Mouse (Mus musculus): ENCODE data around the gene Lrrc49.

DNA sequence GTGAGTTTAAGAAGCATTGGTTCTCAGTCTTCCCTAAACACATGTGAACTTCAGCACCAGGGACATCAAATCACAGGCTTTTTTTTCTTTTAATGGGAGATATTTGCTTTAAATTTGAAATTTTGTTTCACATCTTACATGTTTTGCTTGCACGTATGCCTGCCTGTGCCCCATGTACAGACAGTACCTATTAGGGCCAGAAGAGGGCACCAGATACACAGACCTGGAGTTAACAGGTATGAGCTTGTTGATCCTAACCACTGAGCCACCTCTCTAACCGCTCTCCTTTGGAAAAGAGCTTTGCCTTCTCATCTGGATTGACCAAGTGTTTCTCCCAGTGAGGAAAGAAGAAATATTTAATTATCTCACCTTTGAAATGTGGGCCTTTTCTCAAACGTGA is 30.3 kb upstream of the Lrrc49 start:
- no peak for TF ChIP-seq EP300 (IDR thresholded peaks at IDR 0.05)
- peak; percentile 87 for TF ChIP-seq CTCF (IDR thresholded peaks at IDR 0.05)

Data from lung, postnatal 0 days (tissue).